Mouse (Mus musculus) brown adipose tissue, adult 24 weeks (tissue): ENCODE measurements around the gene Bptf. TPM values are rescaled to one million over a fixed set of nuclear protein-coding genes. Genes with fewer than 3 reads are reported as not detected.
A peak's percentile ranks its signal among the peaks of the same experiment; 100 is the strongest.

ENCODE experiments used
- H3K27ac ChIP-seq: fragments of 200-500 bp; replicated peaks from 2 replicates; pipeline ENCODE4 v1.5.1; 2012; ENCODE audit warnings: low read depth, mild to moderate bottlenecking, low read length
- H3K4me1 ChIP-seq: fragments of 200-500 bp; 2 replicates; pipeline ENCODE4 v1.6.1; 2012; ENCODE audit warnings: low read length, mixed read lengths; ENCODE audit not compliant: control insufficient read depth, insufficient read depth, insufficient read length
- H3K4me3 ChIP-seq: fragments of 200-500 bp; 2 replicates; pipeline ENCODE4 v1.5.1; 2012; ENCODE audit warnings: low read depth, mild to moderate bottlenecking, low read length, moderate library complexity; ENCODE audit not compliant: insufficient read depth
- polyA plus RNA-seq: library from polyadenylated mRNA; stranded (reverse); fragments of >200 nt; gene quantifications from 2 replicates; pipeline ENCODE4 v1.2.4, GENCODE M21; 2012; ENCODE audit not compliant: missing spikeins, insufficient read depth, insufficient read length

Bptf gene
- polyA plus RNA-seq, 1 experiment: 11.2 TPM

- Histone ChIP-seq H3K4me3 (no peak overlapping the region), H3K27ac (no peak overlapping the region), H3K4me1 (no peaks in the 10 kb centered on the region)
These were observed 84.9 kb downstream of the Bptf start for GRCm38 (mm10) chr11:107046766-107047620.

DNA sequence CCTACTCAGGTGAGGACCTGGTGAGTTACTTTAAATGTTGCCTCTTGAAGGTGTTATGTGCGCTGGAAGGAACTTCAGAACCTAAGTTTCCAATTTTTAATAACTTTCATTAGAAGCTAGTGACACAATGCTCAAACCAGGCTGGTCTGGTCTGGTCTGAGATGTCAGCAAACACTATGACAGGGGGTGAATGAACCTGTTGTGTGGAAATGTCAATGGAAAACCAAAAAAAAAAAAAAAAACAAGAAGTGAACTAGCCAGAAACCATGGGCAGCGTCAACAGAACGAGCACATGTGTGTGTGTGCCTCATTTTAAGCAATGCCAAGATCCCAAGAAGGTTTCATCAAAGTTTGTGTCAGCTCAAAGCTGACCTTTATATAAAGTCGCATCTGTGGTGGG lies 86.4 kb downstream of the Bptf start:
- no peak overlapping the region for H3K27ac ChIP-seq
- H3K4me3 ChIP-seq: no peak overlapping the region
- H3K4me1 ChIP-seq: no peaks in the 10 kb centered on the region

DNA sequence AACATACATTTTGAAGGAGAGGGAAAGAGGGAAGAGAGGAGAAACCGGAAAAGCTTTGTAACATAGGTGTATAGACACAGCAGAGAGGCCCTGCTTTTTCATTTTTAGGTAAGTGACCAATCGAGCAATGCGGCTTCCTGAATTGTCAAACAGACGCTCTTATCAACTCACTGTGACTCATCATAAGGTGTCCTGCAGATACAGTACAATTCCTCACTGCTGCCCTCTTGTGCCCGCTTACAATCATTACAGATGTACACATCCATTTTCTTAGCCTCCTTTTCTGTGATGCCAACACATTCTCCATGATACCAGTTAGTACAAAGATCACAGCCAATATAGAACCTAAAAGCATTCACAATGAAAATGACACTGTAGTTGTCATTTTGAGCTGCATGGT lies 87.6 kb downstream of the Bptf start:
- H3K27ac ChIP-seq: no peak overlapping the region
- no peak overlapping the region for H3K4me3 ChIP-seq
- no peaks in the 10 kb centered on the region for H3K4me1 ChIP-seq

GRCm38 (mm10) chr11:107043361-107043760 lies 88.6 kb downstream of the Bptf start:
- Histone ChIP-seq H3K4me3 (no peak overlapping the region), H3K4me1 (no peaks in the 10 kb centered on the region), H3K27ac (no peak overlapping the region)

DNA sequence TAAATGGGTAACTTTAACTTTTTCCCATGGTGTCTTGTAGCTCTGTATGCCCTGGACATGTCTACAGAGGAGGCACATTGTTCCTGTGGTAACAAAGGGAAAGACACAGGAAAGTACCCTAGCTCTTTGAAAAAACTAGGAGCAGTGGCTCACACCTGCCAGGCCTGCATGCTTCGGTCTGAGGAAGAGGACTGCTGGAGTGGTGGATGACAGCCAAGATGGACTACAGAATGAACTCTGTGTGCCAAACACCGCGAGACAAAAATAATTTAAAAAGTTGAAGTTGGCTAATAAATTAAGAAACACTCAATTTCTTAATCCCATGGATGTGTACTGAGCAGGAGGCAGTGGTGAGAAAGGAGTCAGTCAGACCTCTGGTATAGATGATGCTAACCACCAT lies 90.5 kb downstream of the Bptf start:
- H3K4me1 ChIP-seq: no peaks in the 10 kb centered on the region
- H3K27ac ChIP-seq: no peak overlapping the region
- H3K4me3 ChIP-seq: no peak overlapping the region

GRCm38 (mm10) chr11:107039417-107039816 lies 92.5 kb downstream of the Bptf start:
- Histone ChIP-seq H3K27ac (no peak overlapping the region), H3K4me1 (no peaks in the 10 kb centered on the region), H3K4me3 (no peak overlapping the region)

GRCm38 (mm10) chr11:107034085-107034810 lies 97.7 kb downstream of the Bptf start:
- no peak overlapping the region for H3K27ac ChIP-seq
- no peak overlapping the region for H3K4me3 ChIP-seq

DNA sequence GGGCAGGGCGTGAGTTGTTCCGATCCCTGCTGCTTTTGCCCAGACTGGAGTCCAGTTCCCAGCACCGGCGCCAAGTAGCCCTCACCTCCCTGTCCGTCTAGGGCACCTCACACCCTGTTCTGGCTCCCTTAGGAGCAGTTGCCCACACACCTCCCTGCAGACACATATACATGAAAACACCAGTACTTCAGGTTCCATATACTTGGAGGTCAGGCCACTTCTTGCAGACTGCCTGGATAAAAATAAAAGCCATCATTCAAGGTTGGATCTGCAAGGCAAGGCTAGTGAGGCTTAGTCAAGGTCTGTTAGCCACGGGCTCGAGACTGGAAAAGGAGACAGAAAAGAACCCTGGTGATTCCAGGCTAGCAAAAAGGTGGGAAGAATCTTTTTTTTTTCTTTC lies 100.3 kb downstream of the Bptf start:
- Histone ChIP-seq H3K4me1 (0 out of 2 replicates have a peak, but pooled peaks cover 2% of the 10 kb centered on the region), H3K4me3 (no peak overlapping the region), H3K27ac (no peak overlapping the region)

More at GRCm38 (mm10) chr11:107034085-107034810, 97.7 kb downstream of the Bptf start:
- no peaks in the 10 kb centered on the region for H3K4me1 ChIP-seq

DNA sequence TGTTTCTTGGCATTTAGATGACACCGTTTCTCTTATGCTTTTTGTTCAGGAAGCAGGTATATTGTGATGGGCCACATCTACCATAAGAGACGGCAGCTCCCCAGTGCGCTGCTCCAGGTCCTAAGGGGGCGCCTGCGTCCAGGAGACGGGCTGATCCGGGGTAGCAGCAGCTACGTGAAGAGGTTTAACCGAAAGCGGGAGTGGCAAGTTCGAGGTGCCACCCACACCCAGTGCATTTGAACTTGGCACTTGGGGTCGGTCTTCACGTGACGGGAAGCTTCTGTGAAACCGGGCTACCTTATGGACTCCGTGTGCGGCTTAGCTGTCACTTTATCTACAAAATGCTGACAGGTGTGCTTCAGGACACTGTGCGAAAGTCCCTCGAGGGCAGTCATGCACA lies 102.4 kb downstream of the Bptf start:
- Histone ChIP-seq H3K4me1 (peaks cover 4% of the 10 kb centered on the region; the same call in 1 of the 2 replicates), H3K27ac (no peak overlapping the region)

GRCm38 (mm10) chr11:107028754-107029153 lies 103.2 kb downstream of the Bptf start:
- Histone ChIP-seq H3K27ac (no peak overlapping the region), H3K4me3 (peak overlapping the region; percentile 90), H3K4me1 (peaks cover 4% of the 10 kb centered on the region; the same call in 1 of the 2 replicates)

More for the DNA sequence above, 102.4 kb downstream of the Bptf start:
- no peak overlapping the region for H3K4me3 ChIP-seq

DNA sequence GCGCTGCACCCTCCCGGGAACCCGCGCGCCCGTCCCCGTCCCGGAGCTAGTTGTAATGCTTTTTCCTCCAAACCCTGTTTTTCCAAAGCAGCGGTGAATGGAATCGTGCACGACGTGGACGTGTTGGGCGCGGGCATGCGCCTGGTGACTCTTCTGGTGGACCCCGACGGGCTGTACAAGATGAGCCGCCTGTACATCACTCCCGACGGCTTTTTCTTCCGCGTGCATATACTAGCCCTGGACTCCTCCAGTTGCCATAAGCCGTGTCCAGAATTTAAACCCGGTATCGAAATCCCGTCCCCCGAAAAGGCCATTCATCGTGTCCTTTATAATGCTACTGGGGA lies 103.7 kb downstream of the Bptf start:
- peak overlapping the region; percentile 90 for H3K4me3 ChIP-seq
- H3K4me1 ChIP-seq: peaks cover 4% of the 10 kb centered on the region; the same call in 1 of the 2 replicates
- H3K27ac ChIP-seq: no peak overlapping the region

DNA sequence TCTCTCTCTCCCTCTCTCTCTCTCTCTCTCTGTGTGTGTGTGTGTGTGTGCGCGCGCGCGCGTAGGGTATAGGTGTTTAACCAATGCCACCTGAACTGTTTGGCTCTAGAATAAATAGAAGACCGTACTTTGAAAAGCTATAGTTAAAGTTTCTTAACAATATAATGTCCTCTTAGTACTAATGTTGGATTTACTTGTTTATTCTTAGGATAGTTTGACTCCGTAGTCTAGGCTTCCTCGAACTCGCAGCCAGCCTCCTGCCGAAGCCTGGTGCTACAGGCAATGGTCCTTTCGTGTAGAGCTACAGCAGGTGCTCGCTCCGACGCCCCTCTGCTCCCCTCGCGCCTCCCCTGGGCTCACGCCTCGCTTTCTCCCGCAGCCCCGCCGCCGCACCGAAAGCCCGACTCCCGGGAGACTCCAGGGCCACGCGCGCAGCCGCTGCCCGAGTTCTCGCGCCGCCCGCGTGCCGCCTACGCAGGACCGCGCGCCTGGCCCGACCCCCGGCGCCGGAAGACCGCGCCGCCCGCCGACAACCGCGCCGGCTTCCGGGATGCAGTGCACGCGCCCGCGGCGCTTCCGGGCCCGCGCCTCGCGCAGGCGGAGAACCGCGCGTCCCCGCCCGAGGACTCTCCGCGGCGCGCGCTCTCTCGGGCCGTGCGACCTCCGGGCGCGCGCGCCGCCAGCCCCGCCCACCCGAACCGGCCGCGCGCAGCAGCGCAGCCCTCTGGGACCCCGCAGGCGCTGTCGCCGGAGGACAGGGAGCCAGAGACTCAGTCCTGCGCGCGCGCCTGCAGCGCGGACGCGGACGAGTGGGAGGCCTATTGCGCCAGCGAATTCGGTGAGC lies 104.3 kb downstream of the Bptf start:
- Histone ChIP-seq H3K4me3 (peak overlapping the region; percentile 90), H3K4me1 (peaks cover 4% of the 10 kb centered on the region; the same call in 1 of the 2 replicates), H3K27ac (0 out of 2 replicates have a peak overlapping the region, but pooled peaks have one; percentile 16)

GRCm38 (mm10) chr11:107026554-107027430 lies 105.1 kb downstream of the Bptf start:
- no peak overlapping the region for H3K27ac ChIP-seq
- H3K4me1 ChIP-seq: peaks cover 4% of the 10 kb centered on the region; the same call in 1 of the 2 replicates
- H3K4me3 ChIP-seq: peak overlapping the region; percentile 90
